Mouse (Mus musculus) liver, adult 2 months (tissue): ENCODE data around the gene Gm6583. TPM values are rescaled to one million over a fixed set of nuclear protein-coding genes. Genes with fewer than 3 reads are reported as not detected.
A peak's percentile ranks its signal among the peaks of the same experiment; 100 is the strongest.

ENCODE experiments used
- DNase-seq: peaks from one replicate; pipeline ENCODE4 v3.0.0-alpha.2; 2011; ENCODE audit warnings: low read depth, low spot score; ENCODE audit errors: extremely low read depth
- H3K27ac ChIP-seq: fragments of 200-500 bp; replicated peaks from 2 replicates; pipeline ENCODE4 v1.5.1; 2012; ENCODE audit warnings: low read depth, mild to moderate bottlenecking, control low read depth, inconsistent platforms, low read length; ENCODE audit not compliant: insufficient read depth
- H3K27me3 ChIP-seq: fragments of 200-500 bp; 2 replicates; pipeline ENCODE4 v1.6.1; 2012; ENCODE audit warnings: mild to moderate bottlenecking, moderate library complexity, low read length, inconsistent platforms; ENCODE audit not compliant: control insufficient read depth, insufficient read depth
- H3K36me3 ChIP-seq: fragments of 200-500 bp; 2 replicates; pipeline ENCODE4 v1.6.1; 2012; ENCODE audit warnings: low read length, inconsistent platforms; ENCODE audit not compliant: control insufficient read depth, insufficient read depth
- H3K4me1 ChIP-seq: fragments of 200-500 bp; 2 replicates; pipeline ENCODE4 v1.6.1; 2011; ENCODE audit warnings: low read length; ENCODE audit not compliant: control insufficient read depth, insufficient read depth
- H3K4me3 ChIP-seq: fragments of 200-500 bp; 2 replicates; pipeline ENCODE4 v1.5.1; 2011; ENCODE audit warnings: low read depth, mild to moderate bottlenecking, control low read depth, low read length, moderate library complexity; ENCODE audit not compliant: insufficient read depth
- H3K79me2 ChIP-seq: fragments of 200-500 bp; 2 replicates; pipeline ENCODE4 v1.6.1; 2012; ENCODE audit warnings: inconsistent platforms, mild to moderate bottlenecking, low read length, moderate library complexity; ENCODE audit not compliant: control insufficient read depth, insufficient read depth
- H3K9ac ChIP-seq: fragments of 200-500 bp; 2 replicates; pipeline ENCODE4 v1.6.1; 2012; ENCODE audit warnings: low read depth, mild to moderate bottlenecking, control low read depth, inconsistent platforms, low read length
- CTCF ChIP-seq: fragments of 200-500 bp; IDR thresholded peaks from 2 replicates; pipeline ENCODE4 v1.5.1; 2011; ENCODE audit warnings: low read depth, low read length, control low read depth
- POLR2A ChIP-seq: fragments of 200-500 bp; IDR thresholded peaks from 2 replicates; pipeline ENCODE4 v1.6.1; 2011; ENCODE audit warnings: low read length, control low read depth; ENCODE audit not compliant: insufficient read depth; ENCODE audit errors: extremely low read depth
- WGBS: fragments of 180-500 bp; shearing (Covaris S2); methylation state at CpG from one replicate; pipeline ENCODE4 v1.1.7; 2018; 5-methylcytosine and 5-hydroxymethylcytosine counted together
- polyA plus RNA-seq: library from polyadenylated mRNA; depleted of rRNA; stranded (reverse); fragments of >200 nt; gene quantifications from 2 replicates; pipeline ENCODE4 v1.2.3, GENCODE M21; 2012
- total RNA-seq: library from RNA; depleted of rRNA; stranded (reverse); fragments of >200 nt; gene quantifications from 2 replicates; pipeline ENCODE4 v1.2.3, GENCODE M21; 2014

Gene Gm6583
- total and polyA plus RNA-seq, 2 experiments: 0.09 TPM; not detected in 1

- Histone ChIP-seq H3K9ac (no peak overlapping the region), H3K4me1 (no peaks in the 10 kb centered on the region), H3K27ac (no peak overlapping the region), H3K27me3 (no peaks in the 10 kb centered on the region), H3K4me3 (no peak overlapping the region), H3K79me2 (no peaks in the 10 kb centered on the region), H3K36me3 (peaks cover 2% of the 10 kb centered on the region; the same call in 1 of the 2 replicates)
- no peak for DNase-seq
- no peak for TF ChIP-seq POLR2A
- no peak for TF ChIP-seq CTCF
- WGBS: 55% methylated on average over 17 of the region's 17 CpGs
Measured at GRCm38 (mm10) chr5:112382641-112383330, 27.0 kb upstream of the Gm6583 start.

GRCm38 (mm10) chr5:112382042-112382441 is 26.2 kb upstream of the Gm6583 start:
- no peak overlapping the region for H3K9ac ChIP-seq
- H3K4me3 ChIP-seq: no peak overlapping the region
- H3K4me1 ChIP-seq: no peaks in the 10 kb centered on the region
- no peak for TF ChIP-seq POLR2A
- no peak for TF ChIP-seq CTCF
- H3K36me3 ChIP-seq: peaks cover 2% of the 10 kb centered on the region; the same call in 1 of the 2 replicates
- no peak overlapping the region for H3K27ac ChIP-seq
- no peaks in the 10 kb centered on the region for H3K79me2 ChIP-seq
- no peak for DNase-seq
- 76% methylated on average over 9 of the region's 9 CpGs for WGBS
- H3K27me3 ChIP-seq: no peaks in the 10 kb centered on the region

- Histone ChIP-seq H3K27ac (no peak overlapping the region), H3K9ac (no peak overlapping the region), H3K4me1 (no peaks in the 10 kb centered on the region), H3K79me2 (no peaks in the 10 kb centered on the region), H3K27me3 (no peaks in the 10 kb centered on the region), H3K36me3 (peaks cover 2% of the 10 kb centered on the region; the same call in 1 of the 2 replicates), H3K4me3 (no peak overlapping the region)
- 79% methylated on average over 11 of the region's 11 CpGs for WGBS
- TF ChIP-seq POLR2A (no peak), CTCF (no peak)
- DNase-seq: no peak
Measured at GRCm38 (mm10) chr5:112381154-112381553, 25.3 kb upstream of the Gm6583 start.

GRCm38 (mm10) chr5:112378716-112379115 is 22.9 kb upstream of the Gm6583 start:
- peak; percentile 24 for DNase-seq
- Histone ChIP-seq H3K27me3 (no peaks in the 10 kb centered on the region), H3K36me3 (peaks cover 2% of the 10 kb centered on the region; the same call in 1 of the 2 replicates), H3K4me3 (no peak overlapping the region), H3K4me1 (no peaks in the 10 kb centered on the region), H3K27ac (no peak overlapping the region), H3K9ac (no peak overlapping the region), H3K79me2 (no peaks in the 10 kb centered on the region)
- 55% methylated on average over 6 of the region's 6 CpGs for WGBS
- TF ChIP-seq CTCF (no peak), POLR2A (no peak)

GRCm38 (mm10) chr5:112377380-112377779 is 21.5 kb upstream of the Gm6583 start:
- DNase-seq: no peak
- H3K4me3 ChIP-seq: no peak overlapping the region
- no peak overlapping the region for H3K27ac ChIP-seq
- H3K79me2 ChIP-seq: no peaks in the 10 kb centered on the region
- WGBS: 100% methylated on average over 1 of the region's 1 CpGs
- H3K9ac ChIP-seq: no peak overlapping the region
- no peak for TF ChIP-seq POLR2A
- no peak for TF ChIP-seq CTCF
- H3K4me1 ChIP-seq: no peaks in the 10 kb centered on the region
- peaks cover 2% of the 10 kb centered on the region for H3K36me3 ChIP-seq
- no peaks in the 10 kb centered on the region for H3K27me3 ChIP-seq

GRCm38 (mm10) chr5:112376111-112376510 is 20.3 kb upstream of the Gm6583 start:
- H3K27me3 ChIP-seq: no peaks in the 10 kb centered on the region
- H3K27ac ChIP-seq: no peak overlapping the region
- no peak overlapping the region for H3K9ac ChIP-seq
- TF ChIP-seq CTCF (no peak), POLR2A (no peak)
- no peak overlapping the region for H3K4me3 ChIP-seq
- DNase-seq: no peak
- 94% methylated on average over 4 of the region's 4 CpGs for WGBS
- peaks cover 4% of the 10 kb centered on the region for H3K36me3 ChIP-seq
- no peaks in the 10 kb centered on the region for H3K4me1 ChIP-seq
- no peaks in the 10 kb centered on the region for H3K79me2 ChIP-seq
